Mouse (Mus musculus): ENCODE results near the gene Cyp46a1.

DNA sequence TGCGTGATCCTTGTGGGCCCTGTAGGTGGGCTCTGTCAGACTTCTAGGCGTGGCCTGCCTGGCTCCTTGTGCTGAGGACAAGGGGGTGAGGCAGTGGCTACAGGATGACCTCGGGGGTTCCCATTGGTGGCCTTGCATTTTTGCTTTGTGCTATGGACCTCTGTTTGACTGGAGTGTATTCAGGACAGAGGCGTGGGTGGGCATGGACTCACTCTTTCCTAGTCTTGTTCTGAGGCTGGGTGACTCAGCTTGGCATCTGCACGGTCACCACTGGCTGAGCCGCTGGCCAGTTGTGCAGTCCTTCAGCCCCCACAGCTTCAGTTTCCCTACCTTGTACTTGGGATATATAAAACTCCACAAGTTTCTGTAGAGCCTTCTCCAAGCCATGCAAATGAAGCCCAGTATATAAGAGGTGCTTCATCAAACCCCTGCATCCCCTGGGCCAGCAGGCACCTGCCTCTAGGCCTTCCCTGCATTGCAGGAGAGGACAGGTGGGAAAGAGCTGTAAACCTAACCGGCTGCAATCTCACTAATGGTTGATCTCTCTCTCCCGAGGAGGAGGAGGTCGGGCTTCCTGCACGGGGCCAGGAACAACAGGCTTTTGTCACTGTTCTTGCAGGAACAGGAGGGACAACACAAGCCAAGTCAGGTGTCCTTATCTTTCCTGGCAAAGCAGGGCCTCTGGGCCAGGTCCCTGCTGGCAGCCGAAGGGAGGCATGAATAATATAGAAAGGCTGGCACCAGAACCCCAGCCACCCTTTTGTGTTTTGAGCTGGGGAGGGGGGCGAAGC, 58.3 kb downstream of the Cyp46a1 start:
- TF ChIP-seq CTCF (IDR thresholded peaks at IDR 0.05; ENCODE audit: borderline replicate concordance, extremely low read depth, insufficient read depth, insufficient read length) (no peak), POLR2A (IDR thresholded peaks at IDR 0.05; ENCODE audit: borderline replicate concordance, extremely low read depth, insufficient read depth, insufficient read length, poor library complexity, severe bottlenecking) (no peak)
